14 mouse cellular contexts compared by ENCODE assay signal in the genomic region with DNA sequence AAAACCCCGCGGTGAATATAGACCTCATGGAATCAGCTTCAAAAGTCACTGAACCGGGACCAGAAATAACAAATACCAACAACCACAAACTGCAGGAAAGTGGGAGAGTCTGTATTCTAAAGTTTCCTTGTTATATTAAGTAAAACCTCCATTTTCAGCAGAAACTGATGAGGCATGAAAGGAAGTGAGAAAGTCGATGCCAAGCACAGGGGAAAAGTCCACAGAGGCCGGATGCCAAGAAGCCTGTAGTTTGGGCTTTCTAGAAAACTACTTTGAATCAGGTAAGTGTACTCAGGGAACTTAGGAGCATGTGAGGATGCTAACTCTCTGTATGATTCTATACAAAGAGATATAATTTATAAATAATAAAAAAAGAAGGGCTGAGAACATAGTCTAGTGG.
"Had no signal": no experiment of that assay in that cellular context is flagged by ENCODE, and none has a peak within 500 bp of the region (broad histone marks: within the 10 kb centered on the region; RNA-seq: fewer than 3 reads in every experiment).

No protein-coding gene starts in this region.

- H3K4me2 ChIP-seq: intestine, embryonic 15.5 days; limb, embryonic 15.5 days; liver, embryonic 12.5 days; lung, embryonic 15.5 days; midbrain, embryonic 12.5 days; neural tube, embryonic 13.5 days had no signal

- ATAC-seq: intestine, embryonic 15.5 days; liver, embryonic 12.5 days; midbrain, embryonic 16.5 days had no signal

- H3K9me3 ChIP-seq: intestine, embryonic 15.5 days; limb, embryonic 15.5 days; liver, embryonic 12.5 days; lung, embryonic 15.5 days; neural tube, embryonic 13.5 days had no signal

- H3K36me3 ChIP-seq: intestine, embryonic 15.5 days; limb, embryonic 15.5 days; liver, embryonic 12.5 days; lung, embryonic 15.5 days; midbrain, embryonic 12.5 days; neural tube, embryonic 13.5 days had no signal

- H3K27ac ChIP-seq: intestine, embryonic 15.5 days; limb, embryonic 15.5 days; liver, embryonic 12.5 days; lung, embryonic 15.5 days; midbrain, embryonic 12.5 days; neural tube, embryonic 13.5 days had no signal

- H3K27me3 ChIP-seq: intestine, embryonic 15.5 days; limb, embryonic 15.5 days; liver, embryonic 12.5 days; lung, embryonic 15.5 days; midbrain, embryonic 12.5 days; neural tube, embryonic 13.5 days had no signal

- DNase-seq: layer of hippocampus, postnatal 36 days; lung, postnatal 14 days; retina, postnatal 1 day; right cerebral cortex, postnatal 4 days; spleen, adult 18-20 months; thymus, adult 18-20 months; thymus, postnatal 14 days had no signal

- H3K4me3 ChIP-seq: intestine, embryonic 15.5 days; limb, embryonic 15.5 days; liver, embryonic 12.5 days; lung, embryonic 15.5 days; midbrain, embryonic 12.5 days; neural tube, embryonic 13.5 days had no signal

- H3K4me1 ChIP-seq: intestine, embryonic 15.5 days; liver, embryonic 12.5 days had no signal

- H3K9ac ChIP-seq: intestine, embryonic 15.5 days; limb, embryonic 15.5 days; liver, embryonic 12.5 days; lung, embryonic 15.5 days; midbrain, embryonic 12.5 days; neural tube, embryonic 13.5 days had no signal
